Mouse (Mus musculus) layer of hippocampus, adult 2 months (tissue): ENCODE data around the gene Ndfip2. TPM values are rescaled to one million over a fixed set of nuclear protein-coding genes. Genes with fewer than 3 reads are reported as not detected.
A peak's percentile ranks its signal among the peaks of the same experiment; 100 is the strongest.

Experiments
- DNase-seq, 2 experiments: peaks; one replicate each; pipeline ENCODE4 v3.0.0; 2022; ENCODE audit warnings: low spot score in 2 of 2
- H3K27ac ChIP-seq: fragments of 200-600 bp; 2 replicates; pipeline ENCODE4 v1.8.1; 2022
- H3K4me3 ChIP-seq: fragments of 200-600 bp; 2 replicates; pipeline ENCODE4 v1.8.1; 2022; ENCODE audit warnings: mild to moderate bottlenecking
- CTCF ChIP-seq: fragments of 200-600 bp; conservative IDR thresholded peaks from 2 replicates; pipeline ENCODE4 v1.8.1; 2022; ENCODE audit warnings: antibody characterized with exemption, mild to moderate bottlenecking, moderate library complexity
- total RNA-seq, 2 experiments: library from RNA; stranded (reverse); gene quantifications; 2 replicates each; pipeline ENCODE4 v1.2.3; 2021

The Ndfip2 gene
- total RNA-seq, 2 experiments from 2014 or later: 80.1 to 82.4 TPM

DNA sequence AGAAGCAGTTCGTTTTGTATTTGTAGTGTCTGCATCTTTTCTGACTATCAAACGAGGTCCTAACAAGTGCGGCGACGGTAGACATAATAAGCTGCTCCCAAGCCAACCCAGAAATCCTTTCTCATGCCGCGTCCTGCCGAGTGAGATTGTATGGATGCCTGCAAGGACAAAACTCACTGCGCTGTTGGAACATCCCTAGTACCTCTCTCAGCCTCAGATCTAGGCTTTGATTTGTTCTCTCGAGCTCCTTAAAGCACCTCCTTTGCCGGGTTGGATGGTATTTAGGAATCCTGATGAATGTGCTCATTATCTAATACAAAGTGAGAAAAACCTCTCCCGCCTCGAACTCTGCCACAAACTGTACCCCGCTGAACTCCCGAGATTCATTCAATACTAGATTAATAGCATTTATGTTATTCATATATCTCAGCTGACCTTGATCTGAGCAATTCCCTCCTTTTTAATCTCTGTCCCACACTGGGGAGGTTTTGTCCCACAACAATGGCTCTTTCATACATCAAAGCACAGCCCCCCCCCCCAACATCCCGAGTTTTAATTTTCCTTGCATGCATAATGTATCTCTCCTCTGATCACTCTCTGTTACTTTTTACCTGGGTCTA, 75.2 kb downstream of the Ndfip2 start:
- peak; percentile 60 to 68 for DNase-seq
- TF ChIP-seq CTCF: no peak
- Histone ChIP-seq H3K27ac (peak overlapping the region; percentile 82; the same call in 1 of the 2 replicates), H3K4me3 (peak overlapping the region; percentile 60)

DNA sequence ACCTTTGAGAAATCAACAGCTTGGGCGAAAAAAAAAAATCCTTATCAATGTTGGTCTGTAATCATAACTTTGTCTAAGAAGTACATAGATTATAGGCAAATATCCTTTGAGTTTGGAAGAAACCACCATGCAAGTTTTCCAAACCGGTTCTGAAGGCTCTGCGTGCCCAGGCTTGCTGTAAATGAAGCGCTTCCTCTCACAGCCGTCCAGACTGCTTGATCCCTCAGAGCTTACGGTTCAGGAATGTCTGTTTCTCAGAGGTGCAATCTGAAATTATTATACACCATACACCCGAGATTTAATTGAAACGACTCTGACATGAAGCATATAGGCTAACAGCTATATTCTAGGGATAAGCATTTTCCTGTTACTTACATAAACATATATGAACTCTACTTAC, 83.4 kb downstream of the Ndfip2 start:
- Histone ChIP-seq H3K27ac (no peak overlapping the region), H3K4me3 (no peak overlapping the region)
- no peak for DNase-seq
- no peak for TF ChIP-seq CTCF

DNA sequence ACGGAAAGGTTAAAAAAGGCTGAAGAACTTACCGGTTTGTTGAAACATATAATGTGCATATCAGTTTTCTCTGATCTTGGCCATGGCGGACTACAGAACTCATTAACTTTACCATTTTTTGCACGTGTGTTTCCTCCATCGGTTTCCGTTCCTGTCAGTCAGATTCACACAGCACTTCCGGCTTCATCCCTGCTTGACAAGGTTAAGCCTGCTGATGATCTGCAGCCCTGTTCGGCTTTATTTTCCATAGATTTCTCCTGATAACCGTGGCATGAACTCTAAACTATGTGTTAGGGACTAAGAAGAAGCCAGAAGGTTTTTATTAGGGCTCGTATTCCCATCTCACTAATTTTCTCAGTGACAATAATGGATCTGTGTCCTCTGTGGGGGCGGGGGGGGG, 95.7 kb downstream of the Ndfip2 start:
- no peak for DNase-seq
- H3K27ac ChIP-seq: no peak overlapping the region
- no peak for TF ChIP-seq CTCF
- H3K4me3 ChIP-seq: no peak overlapping the region

Other genes starting within 250 kb of the Ndfip2 start
- 10 to 100 TPM; 58.6 to 67.0 TPM for gene Rbm26, start 81.2 kb upstream of the Ndfip2 start, total RNA-seq